Mouse (Mus musculus) limb, embryonic 10.5 days (tissue): ENCODE measurements around the gene Prok1. TPM values are rescaled to one million over a fixed set of nuclear protein-coding genes. Genes with fewer than 3 reads are reported as not detected.
A peak's percentile ranks its signal among the peaks of the same experiment; 100 is the strongest.

Experiments
- DNase-seq: peaks from one replicate; pipeline ENCODE4 v3.0.0-alpha.2; 2017; ENCODE audit warnings: low spot score
- H3K27ac ChIP-seq: fragments of 300-500 bp; sonication (generic); 2 replicates; pipeline ENCODE4 v1.5.1; 2016; ENCODE audit warnings: mild to moderate bottlenecking
- H3K27me3 ChIP-seq: fragments of 300-500 bp; sonication (generic); 2 replicates; pipeline ENCODE4 v1.6.1; 2016; ENCODE audit warnings: low read depth, mild to moderate bottlenecking; ENCODE audit not compliant: poor library complexity, severe bottlenecking
- H3K36me3 ChIP-seq: fragments of 300-500 bp; sonication (generic); 2 replicates; pipeline ENCODE4 v1.6.1; 2016; ENCODE audit warnings: mild to moderate bottlenecking, moderate library complexity
- H3K4me1 ChIP-seq: fragments of 300-500 bp; sonication (generic); 2 replicates; pipeline ENCODE4 v1.6.1; 2016
- H3K4me3 ChIP-seq: fragments of 300-500 bp; sonication (generic); 2 replicates; pipeline ENCODE4 v1.5.1; 2016; ENCODE audit warnings: mild to moderate bottlenecking, moderate library complexity
- H3K9me3 ChIP-seq: fragments of 300-500 bp; sonication (generic); replicated peaks from 2 replicates; pipeline ENCODE4 v1.6.1; 2016; ENCODE audit warnings: mild to moderate bottlenecking
- WGBS: fragments of 180-500 bp; shearing (Covaris S2); methylation state at CpG from one replicate; pipeline ENCODE4 v1.1.7; 2016; 5-methylcytosine and 5-hydroxymethylcytosine counted together
- polyA plus RNA-seq: library from polyadenylated mRNA; unstranded; fragments of >200 nt; fragmentation: Nextera tagmentation; extraction: Ambion mirVana; gene quantifications from 2 replicates; pipeline ENCODE4 v1.2.1, GENCODE M21; 2016

Prok1 gene
- polyA plus RNA-seq, 1 experiment from 2014 or later: not detected

GRCm38 (mm10) chr3:107256724-107257123 is 17.2 kb upstream of the Prok1 start:
- H3K4me3 ChIP-seq: no peak overlapping the region
- H3K9me3 ChIP-seq: no peaks in the 10 kb centered on the region
- H3K36me3 ChIP-seq: no peaks in the 10 kb centered on the region
- H3K27me3 ChIP-seq: no peaks in the 10 kb centered on the region
- 58% methylated on average over 7 of the region's 7 CpGs for whole genome bisulfite sequencing
- DNase-seq: no peak
- H3K27ac ChIP-seq: no peak overlapping the region
- H3K4me1 ChIP-seq: peaks cover 19% of the 10 kb centered on the region

- WGBS: 84% methylated on average over 3 of the region's 3 CpGs
- Histone ChIP-seq H3K9me3 (no peaks in the 10 kb centered on the region), H3K36me3 (no peaks in the 10 kb centered on the region), H3K4me3 (no peak overlapping the region), H3K27ac (no peak overlapping the region), H3K27me3 (no peaks in the 10 kb centered on the region), H3K4me1 (peaks cover 12% of the 10 kb centered on the region)
- no peak for DNase-seq
These were observed 16.5 kb upstream of the Prok1 start for GRCm38 (mm10) chr3:107255992-107256391.

DNA sequence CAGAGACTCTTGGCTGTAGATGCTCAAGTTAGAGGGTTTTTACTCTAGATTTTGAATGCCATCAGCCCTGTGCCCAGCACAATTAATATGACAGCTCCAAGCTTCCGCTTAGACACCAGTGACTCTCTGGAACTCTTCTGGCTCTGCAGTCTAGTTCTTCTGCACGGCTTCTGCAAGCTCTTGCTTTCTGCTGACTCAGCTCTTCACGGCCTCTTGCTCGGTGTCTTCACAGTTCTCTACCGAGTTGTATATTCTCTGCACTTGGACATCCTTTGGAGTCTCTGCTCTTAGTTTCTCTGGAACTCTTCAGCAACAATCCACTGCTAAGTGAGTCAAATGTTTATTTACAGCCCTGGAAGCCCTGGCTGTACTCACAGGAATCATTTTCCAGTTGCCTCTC is 14.4 kb upstream of the Prok1 start:
- H3K27ac ChIP-seq: no peak overlapping the region
- 78% methylated on average over 5 of the region's 5 CpGs for WGBS
- DNase-seq: no peak
- peaks cover 5% of the 10 kb centered on the region for H3K4me1 ChIP-seq
- H3K36me3 ChIP-seq: no peaks in the 10 kb centered on the region
- no peak overlapping the region for H3K4me3 ChIP-seq
- no peaks in the 10 kb centered on the region for H3K27me3 ChIP-seq
- H3K9me3 ChIP-seq: no peaks in the 10 kb centered on the region

- no peaks in the 10 kb centered on the region for H3K36me3 ChIP-seq
- no peaks in the 10 kb centered on the region for H3K27me3 ChIP-seq
- no peaks in the 10 kb centered on the region for H3K9me3 ChIP-seq
- DNase-seq: no peak
- WGBS: 77% methylated on average over 4 of the region's 4 CpGs
- peaks cover 5% of the 10 kb centered on the region for H3K4me1 ChIP-seq
- no peak overlapping the region for H3K27ac ChIP-seq
- H3K4me3 ChIP-seq: no peak overlapping the region
These were observed 12.5 kb upstream of the Prok1 start for GRCm38 (mm10) chr3:107252035-107252434.

DNA sequence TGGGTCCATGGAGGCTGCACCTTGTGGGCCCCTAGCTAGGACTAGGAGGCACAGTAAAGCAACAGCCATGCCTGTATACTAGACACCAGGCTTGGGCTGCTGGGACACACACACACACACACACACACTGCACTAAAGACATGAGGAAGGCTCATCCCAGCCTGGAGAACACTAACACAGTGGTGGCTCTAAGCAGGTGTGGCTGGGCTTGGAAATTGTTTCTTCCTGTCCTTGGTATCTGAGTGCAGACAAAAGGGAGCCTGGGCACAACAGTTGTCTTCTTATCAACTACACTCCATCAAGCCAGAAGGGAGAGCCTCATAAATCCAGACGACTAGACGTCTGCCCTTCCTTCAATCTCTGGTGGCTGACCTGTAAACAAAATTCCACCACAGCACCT is 10.8 kb upstream of the Prok1 start:
- Histone ChIP-seq H3K27ac (no peak overlapping the region), H3K4me1 (no peaks in the 10 kb centered on the region), H3K4me3 (no peak overlapping the region), H3K9me3 (no peaks in the 10 kb centered on the region), H3K36me3 (no peaks in the 10 kb centered on the region), H3K27me3 (no peaks in the 10 kb centered on the region)
- 24% methylated on average over 2 of the region's 2 CpGs for WGBS
- no peak for DNase-seq

DNA sequence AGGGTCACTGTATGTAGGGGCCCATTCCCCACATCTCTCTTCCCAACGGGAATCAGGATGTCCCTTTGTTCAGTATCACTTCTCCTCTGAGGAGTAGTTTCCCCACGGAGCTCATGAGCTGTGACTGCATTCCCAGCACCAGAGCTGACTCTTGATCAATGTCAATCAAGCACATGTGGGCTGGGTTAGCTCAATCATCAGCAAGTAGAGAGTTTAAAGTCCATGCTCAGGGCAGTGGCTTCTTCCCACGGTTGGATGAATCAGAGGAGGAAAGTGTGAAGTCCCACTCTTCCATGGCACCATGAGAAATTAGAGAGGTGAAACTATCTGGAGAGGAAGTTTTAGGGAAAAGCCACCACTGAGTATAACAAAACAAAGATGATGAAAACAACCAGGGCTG is 9.5 kb upstream of the Prok1 start:
- no peak for DNase-seq
- H3K27ac ChIP-seq: no peak overlapping the region
- no peaks in the 10 kb centered on the region for H3K4me1 ChIP-seq
- 61% methylated on average over 3 of the region's 3 CpGs for WGBS
- no peak overlapping the region for H3K4me3 ChIP-seq
- H3K27me3 ChIP-seq: no peaks in the 10 kb centered on the region
- no peaks in the 10 kb centered on the region for H3K9me3 ChIP-seq
- H3K36me3 ChIP-seq: no peaks in the 10 kb centered on the region

DNA sequence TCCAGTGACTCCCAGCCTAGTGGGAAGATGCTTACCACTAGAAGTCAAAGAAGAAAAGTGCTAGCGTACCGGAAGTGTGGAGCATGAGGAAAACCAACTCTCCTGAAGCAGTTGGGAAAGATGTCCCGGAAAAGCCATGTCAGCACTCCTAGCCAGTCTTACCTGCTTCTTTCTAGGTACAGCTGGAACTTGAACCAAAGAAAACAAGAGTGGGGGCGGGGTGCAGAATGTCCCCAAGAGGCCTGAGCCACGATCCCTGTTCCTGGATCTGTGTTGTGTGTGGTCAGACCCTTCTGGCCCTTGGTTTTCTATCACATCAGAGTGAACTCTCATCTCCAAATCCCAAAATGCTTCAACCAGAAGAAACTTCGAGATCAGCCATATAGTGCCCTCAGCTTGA is 7.4 kb upstream of the Prok1 start:
- Histone ChIP-seq H3K9me3 (no peaks in the 10 kb centered on the region), H3K27ac (no peak overlapping the region), H3K4me1 (no peaks in the 10 kb centered on the region), H3K36me3 (no peaks in the 10 kb centered on the region), H3K4me3 (no peak overlapping the region), H3K27me3 (no peaks in the 10 kb centered on the region)
- whole genome bisulfite sequencing: 88% methylated on average over 6 of the region's 6 CpGs
- no peak for DNase-seq

DNA sequence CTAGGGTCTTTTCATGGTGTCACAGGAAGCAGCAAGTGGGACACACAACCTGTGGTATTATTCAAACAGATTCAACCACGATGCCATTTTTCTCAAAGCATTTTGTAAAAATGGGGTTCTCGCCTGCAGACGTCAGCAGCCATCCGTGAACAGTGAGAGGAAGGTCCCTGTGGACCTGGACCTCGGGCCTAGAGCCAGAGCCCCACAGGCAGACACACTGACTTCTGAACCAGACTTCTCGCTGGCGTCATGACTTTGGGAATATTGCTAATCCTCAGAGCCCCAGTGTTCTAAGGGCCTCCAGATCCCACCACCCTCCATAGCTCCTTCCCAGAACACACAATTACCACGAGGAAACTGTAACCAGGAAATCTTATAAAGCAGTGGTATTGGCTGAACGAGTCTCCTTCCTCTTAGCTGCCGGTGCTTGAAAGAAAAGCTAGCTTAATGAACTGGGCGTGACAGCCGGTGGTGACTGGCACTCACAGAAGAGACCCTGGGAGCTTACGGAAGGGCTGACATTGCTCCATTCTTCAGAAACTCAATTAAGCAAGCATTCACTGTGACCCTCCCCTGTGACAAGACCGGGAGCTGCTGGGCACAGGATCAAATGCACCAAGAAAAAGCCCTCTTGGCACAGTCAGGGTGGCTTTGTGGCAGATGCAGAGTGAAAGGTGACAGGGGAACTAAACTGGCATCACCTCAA is 2.0 kb upstream of the Prok1 start:
- Histone ChIP-seq H3K9me3 (no peaks in the 10 kb centered on the region), H3K4me1 (peaks cover 6% of the 10 kb centered on the region; the same call in 1 of the 2 replicates), H3K4me3 (no peak overlapping the region), H3K36me3 (no peaks in the 10 kb centered on the region), H3K27me3 (no peaks in the 10 kb centered on the region), H3K27ac (no peak overlapping the region)
- no peak for DNase-seq
- 63% methylated on average over 14 of the region's 14 CpGs for WGBS

- Histone ChIP-seq H3K4me1 (peaks cover 6% of the 10 kb centered on the region; the same call in 1 of the 2 replicates), H3K27ac (no peak overlapping the region), H3K4me3 (no peak overlapping the region), H3K27me3 (no peaks in the 10 kb centered on the region), H3K9me3 (no peaks in the 10 kb centered on the region), H3K36me3 (no peaks in the 10 kb centered on the region)
- 81% methylated on average over 8 of the region's 8 CpGs for WGBS
- DNase-seq: no peak
These were observed 981 bp downstream of the Prok1 start for GRCm38 (mm10) chr3:107238471-107238980.

GRCm38 (mm10) chr3:107238051-107238450 is 1.5 kb downstream of the Prok1 start:
- Histone ChIP-seq H3K27ac (no peak overlapping the region), H3K4me3 (no peak overlapping the region), H3K4me1 (peaks cover 6% of the 10 kb centered on the region; the same call in 1 of the 2 replicates), H3K9me3 (no peaks in the 10 kb centered on the region), H3K27me3 (no peaks in the 10 kb centered on the region), H3K36me3 (no peaks in the 10 kb centered on the region)
- no peak for DNase-seq
- WGBS: 24% methylated on average over 2 of the region's 2 CpGs

GRCm38 (mm10) chr3:107233945-107234344 is 5.6 kb downstream of the Prok1 start:
- H3K27me3 ChIP-seq: no peaks in the 10 kb centered on the region
- no peaks in the 10 kb centered on the region for H3K9me3 ChIP-seq
- H3K4me3 ChIP-seq: no peak overlapping the region
- peaks cover 6% of the 10 kb centered on the region; the same call in 1 of the 2 replicates for H3K4me1 ChIP-seq
- 33% methylated on average over 2 of the region's 2 CpGs for WGBS
- DNase-seq: no peak
- no peaks in the 10 kb centered on the region for H3K36me3 ChIP-seq
- no peak overlapping the region for H3K27ac ChIP-seq

DNA sequence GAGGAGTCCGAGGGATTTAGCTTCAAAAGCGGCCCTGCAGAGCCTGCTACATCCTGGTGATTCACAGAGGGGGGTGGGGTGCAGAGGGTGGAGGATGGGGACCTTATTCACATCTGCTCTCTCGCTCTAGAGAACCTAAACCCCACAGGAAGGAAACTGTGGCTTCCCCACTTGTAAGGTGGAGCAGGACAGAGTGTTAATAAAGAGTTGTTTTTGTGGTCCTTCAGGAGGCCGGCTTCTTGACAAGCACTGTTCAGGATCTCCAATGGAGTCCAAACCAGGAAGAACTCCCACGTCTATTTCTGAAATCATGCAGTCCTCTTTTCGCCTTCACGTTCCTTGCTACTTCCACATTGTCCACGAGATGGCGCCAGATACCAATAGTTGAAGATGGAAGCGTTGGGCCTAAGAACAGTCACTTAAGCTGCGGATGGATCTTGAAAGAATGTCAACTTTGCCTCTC is 6.1 kb downstream of the Prok1 start:
- H3K4me1 ChIP-seq: peaks cover 5% of the 10 kb centered on the region; the same call in 1 of the 2 replicates
- no peak overlapping the region for H3K4me3 ChIP-seq
- no peaks in the 10 kb centered on the region for H3K9me3 ChIP-seq
- peak; percentile 85 for DNase-seq
- no peaks in the 10 kb centered on the region for H3K36me3 ChIP-seq
- H3K27ac ChIP-seq: no peak overlapping the region
- 12% methylated on average over 11 of the region's 11 CpGs for WGBS
- H3K27me3 ChIP-seq: no peaks in the 10 kb centered on the region

- H3K36me3 ChIP-seq: no peaks in the 10 kb centered on the region
- no peaks in the 10 kb centered on the region for H3K9me3 ChIP-seq
- no peak overlapping the region for H3K27ac ChIP-seq
- no peaks in the 10 kb centered on the region for H3K4me1 ChIP-seq
- no peaks in the 10 kb centered on the region for H3K27me3 ChIP-seq
- DNase-seq: no peak
- no peak overlapping the region for H3K4me3 ChIP-seq
- 65% methylated on average over 4 of the region's 4 CpGs for WGBS
These were observed 8.3 kb downstream of the Prok1 start for GRCm38 (mm10) chr3:107231202-107231601.
